Mouse (Mus musculus) sigmoid colon, adult 10 weeks (tissue): Measurements from ENCODE around the gene Cog1. TPM values are rescaled to one million over a fixed set of nuclear protein-coding genes. Genes with fewer than 3 reads are reported as not detected.

Experiments
- polyA plus RNA-seq: library from polyadenylated mRNA; stranded (reverse); fragments of 350-450 nt; fragmentation: Illumina TruSeq; extraction: RNeasy Lipid Tissue Mini Kit (QIAGEN cat#74804); gene quantifications from one replicate; pipeline ENCODE4 v1.2.3, GENCODE M21; 2014; ENCODE audit warnings: low read depth, low replicate concordance

The Cog1 gene
- 6.3 TPM for polyA plus RNA-seq

GRCm38 (mm10) chr11:113648690-113649352, at the start of gene Cog1:
Cog1 (plus strand) TSS chr11:113649169.

GRCm38 (mm10) chr11:113618672-113619419, 30.1 kb upstream of the Cog1 start, which contains the start of gene Sstr2:
Sstr2 (plus strand) TSS chr11:113619342.

GRCm38 (mm10) chr11:113649353-113650210, 613 bp downstream of the Cog1 start, which contains the start of gene Slc39a11:
Slc39a11 (minus strand) TSS chr11:113650079.

GRCm38 (mm10) chr11:113683957-113684706, 35.2 kb downstream of the Cog1 start, which contains the start of the genes Fam104a and D11Wsu47e:
Fam104a (minus strand) TSS chr11:113684155.
D11Wsu47e (plus strand) TSS chr11:113684412.

GRCm38 (mm10) chr11:113709731-113710256, 60.8 kb downstream of the Cog1 start, which contains the start of gene Cpsf4l:
Cpsf4l (minus strand) TSS chr11:113710017.

Other genes with a start within 250 kb of the Cog1 start
- gene Sstr2, start 29.8 kb upstream of the Cog1 start, polyA plus RNA-seq = 1.2 TPM
- 25.5 TPM for gene Slc39a11, start 910 bp downstream of the Cog1 start, polyA plus RNA-seq
- gene Fam104a, start 35.0 kb downstream of the Cog1 start, polyA plus RNA-seq = 10.6 TPM
- 5.2 TPM for gene D11Wsu47e, start 35.2 kb downstream of the Cog1 start, polyA plus RNA-seq
- gene Cpsf4l, start 60.8 kb downstream of the Cog1 start, polyA plus RNA-seq = not detected
- 2.1 TPM for gene Cdc42ep4, start 102.7 kb downstream of the Cog1 start, polyA plus RNA-seq